Mouse (Mus musculus) mesoderm, embryonic 11.5 days (tissue): Measurements from ENCODE around the gene Tex10.
"Not testable (repeated sequence)": the region's sequence is repeated elsewhere in the genome, so short reads cannot be mapped to it uniquely, and the experiment has no call there.

Experiments
- DNase-seq: peaks from one replicate; pipeline ENCODE4 v3.0.0-alpha.2; 2012; ENCODE audit warnings: low read depth, low spot score

Tex10 gene

GRCm38 (mm10) chr4:48405724-48406491 is 67.4 kb downstream of the Tex10 start:
- not testable (repeated sequence) for DNase-seq

- peak; percentile 12 for DNase-seq
Observed at GRCm38 (mm10) chr4:48403066-48403640, 70.1 kb downstream of the Tex10 start.

GRCm38 (mm10) chr4:48396949-48397348 is 76.3 kb downstream of the Tex10 start:
- no peak for DNase-seq

GRCm38 (mm10) chr4:48382506-48382905 is 90.8 kb downstream of the Tex10 start:
- DNase-seq, result no peak

- peak; percentile 69 for DNase-seq
Observed at GRCm38 (mm10) chr4:48380940-48381339, 92.3 kb downstream of the Tex10 start.
